ENCODE assay signal across 25 mouse cellular contexts in genomic region chr4:29732513-29732912, GRCm38 (mm10).
DNase-seq lines count a peak whose midpoint lies in the region; ATAC-seq lines count a peak whose summit lies in the region.
"Had no signal": no experiment of that assay in that cellular context is flagged by ENCODE, and none has a peak within 500 bp of the region (broad histone marks: within the 10 kb centered on the region; RNA-seq: fewer than 3 reads in every experiment).

No protein-coding gene starts in this region.

- no peaks in the 10 kb centered on the region for H3K36me3 ChIP-seq in limb, embryonic 13.5 days
- H3K36me3 ChIP-seq in limb, embryonic 10.5 days, result no peaks in the 10 kb centered on the region
- no peaks in the 10 kb centered on the region for H3K36me3 ChIP-seq in embryonic facial prominence, embryonic 13.5 days
- H3K36me3 ChIP-seq in embryonic facial prominence, embryonic 15.5 days, result no peaks in the 10 kb centered on the region
- H3K36me3 ChIP-seq: heart, embryonic 10.5 days; heart, embryonic 13.5 days had no signal

- H3K9me3 ChIP-seq in limb, embryonic 13.5 days, result peaks cover 3% of the 10 kb centered on the region; the same call in 1 of the 2 replicates
- no peaks in the 10 kb centered on the region for H3K9me3 ChIP-seq in limb, embryonic 10.5 days (replicated peaks)
- 0 out of 2 replicates have a peak, but pooled peaks cover 7% of the 10 kb centered on the region for H3K9me3 ChIP-seq in embryonic facial prominence, embryonic 13.5 days
- no peaks in the 10 kb centered on the region for H3K9me3 ChIP-seq in embryonic facial prominence, embryonic 15.5 days (replicated peaks)
- H3K9me3 ChIP-seq: heart, embryonic 10.5 days; heart, embryonic 13.5 days had no signal

- H3K27ac ChIP-seq in limb, embryonic 13.5 days, result no peak overlapping the region
- H3K27ac ChIP-seq in limb, embryonic 10.5 days, result no peak overlapping the region
- H3K27ac ChIP-seq in embryonic facial prominence, embryonic 13.5 days, result 0 out of 2 replicates have a peak overlapping the region, but pooled peaks have one; percentile 62
- no peak overlapping the region for H3K27ac ChIP-seq in embryonic facial prominence, embryonic 15.5 days (replicated peaks)
- H3K27ac ChIP-seq: heart, embryonic 10.5 days; heart, embryonic 13.5 days; hindbrain, embryonic 14.5 days; hindbrain, postnatal 0 days had no signal

- H3K4me3 ChIP-seq in limb, embryonic 13.5 days, result no peak overlapping the region
- no peak overlapping the region for H3K4me3 ChIP-seq in limb, embryonic 10.5 days
- no peak overlapping the region for H3K4me3 ChIP-seq in embryonic facial prominence, embryonic 13.5 days
- H3K4me3 ChIP-seq in embryonic facial prominence, embryonic 15.5 days (replicated peaks), result no peak overlapping the region
- H3K4me3 ChIP-seq: heart, embryonic 10.5 days; heart, embryonic 13.5 days had no signal

- no peaks in the 10 kb centered on the region for H3K27me3 ChIP-seq in limb, embryonic 13.5 days
- no peaks in the 10 kb centered on the region for H3K27me3 ChIP-seq in limb, embryonic 10.5 days (ENCODE audit: low read depth, poor library complexity, severe bottlenecking)
- no peaks in the 10 kb centered on the region for H3K27me3 ChIP-seq in embryonic facial prominence, embryonic 13.5 days
- H3K27me3 ChIP-seq in embryonic facial prominence, embryonic 15.5 days, result no peaks in the 10 kb centered on the region
- H3K27me3 ChIP-seq: heart, embryonic 13.5 days had no signal

- 29% methylated on average over 3 of the region's 3 CpGs for whole genome bisulfite sequencing in limb, embryonic 13.5 days
- 59% methylated on average over 3 of the region's 3 CpGs for WGBS in limb, embryonic 10.5 days
- WGBS in embryonic facial prominence, embryonic 13.5 days, result 19% methylated on average over 3 of the region's 3 CpGs
- 23% methylated on average over 3 of the region's 3 CpGs for WGBS in embryonic facial prominence, embryonic 15.5 days

- H3K4me2 ChIP-seq in limb, embryonic 13.5 days (replicated peaks), result no peak overlapping the region
- H3K4me2 ChIP-seq in embryonic facial prominence, embryonic 13.5 days, result no peak overlapping the region
- no peak overlapping the region for H3K4me2 ChIP-seq in embryonic facial prominence, embryonic 15.5 days (replicated peaks)
- H3K4me2 ChIP-seq: heart, embryonic 13.5 days; hindbrain, embryonic 14.5 days had no signal

- no peak overlapping the region for H3K9ac ChIP-seq in limb, embryonic 13.5 days
- no peak overlapping the region for H3K9ac ChIP-seq in embryonic facial prominence, embryonic 13.5 days
- H3K9ac ChIP-seq in embryonic facial prominence, embryonic 15.5 days, result no peak overlapping the region
- H3K9ac ChIP-seq: forebrain, postnatal 0 days; heart, embryonic 13.5 days; hindbrain, embryonic 14.5 days had no signal

- DNase-seq in limb, embryonic 10.5 days (ENCODE audit: low spot score), result no peak
- DNase-seq in layer of hippocampus, adult 18-20 months (ENCODE audit: low spot score in 2 of 2), result no peak
- DNase-seq: adrenal gland, adult 2 months; adrenal gland, postnatal 14 days; cerebellum, adult 11-12 months; cerebellum, adult 8-10 months; cerebellum, postnatal 10 days; cerebellum, postnatal 36 days; forebrain, postnatal 0 days; gastrocnemius, postnatal 25 days; heart, adult 18-20 months; heart, postnatal 14 days; heart, postnatal 4 days had no signal

- no peaks in the 10 kb centered on the region for H3K4me1 ChIP-seq in limb, embryonic 13.5 days
- no peaks in the 10 kb centered on the region for H3K4me1 ChIP-seq in limb, embryonic 10.5 days
- 0 out of 2 replicates have a peak, but pooled peaks cover 4% of the 10 kb centered on the region for H3K4me1 ChIP-seq in embryonic facial prominence, embryonic 13.5 days
- H3K4me1 ChIP-seq in embryonic facial prominence, embryonic 15.5 days, result no peaks in the 10 kb centered on the region
- H3K4me1 ChIP-seq: heart, embryonic 10.5 days; heart, embryonic 13.5 days had no signal

- ATAC-seq in limb, embryonic 13.5 days (ENCODE audit: low FRiP score, low read depth), result peak; percentile 78
- peak; percentile 62; the same call in 1 of the 2 replicates for ATAC-seq in embryonic facial prominence, embryonic 13.5 days (ENCODE audit: insufficient number of reproducible peaks, insufficient read depth, low FRiP score, low TSS enrichment, low read depth)
- peak; percentile 72; the same call in 1 of the 2 replicates for ATAC-seq in embryonic facial prominence, embryonic 15.5 days (ENCODE audit: insufficient number of reproducible peaks, low FRiP score, low TSS enrichment, low read depth)
- ATAC-seq in megakaryocyte, adult 5-6 weeks (ENCODE audit: poor library complexity, severe bottlenecking), result no peak
- ATAC-seq: CD4-positive, CD25-positive, alpha-beta regulatory T cell, adult 4 months; forebrain, embryonic 14.5 days; forebrain, postnatal 0 days; hindbrain, postnatal 0 days; inflammation-experienced regulatory T-cells, adult 6 months; intestine, embryonic 16.5 days had no signal
